Mouse (Mus musculus): Measurements from ENCODE around the gene Kirrel3. TPM values are rescaled to one million over a fixed set of nuclear protein-coding genes. Genes with fewer than 3 reads are reported as not detected.

The Kirrel3 gene
- polyA plus RNA-seq, 1 experiment from 2014 or later: 0.13 TPM

DNA sequence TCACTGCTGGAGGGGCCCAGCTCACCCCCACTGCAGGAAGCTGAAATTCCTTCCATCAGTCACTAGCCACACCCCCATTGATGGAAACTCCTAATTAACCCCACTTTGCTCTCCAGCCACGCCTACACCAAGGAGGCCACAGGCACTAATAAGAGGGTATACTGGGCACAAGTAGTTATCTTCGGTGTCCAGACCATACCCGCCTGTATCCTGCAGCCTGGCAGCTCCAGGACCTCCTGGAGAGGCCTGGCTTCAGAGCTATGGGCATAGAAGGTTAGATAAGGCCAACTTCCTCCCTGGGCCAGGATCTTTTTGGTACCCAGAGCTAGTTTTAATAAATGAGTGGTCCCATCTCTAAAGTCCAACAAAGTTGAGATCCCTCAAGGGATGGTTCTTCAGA lies 503.0 kb downstream of the Kirrel3 start:
- Histone ChIP-seq H3K27me3 (no peaks in the 10 kb centered on the region), H3K9ac (no peak overlapping the region), H3K27ac (replicated peaks) (no peak overlapping the region), H3K9me3 (replicated peaks) (no peaks in the 10 kb centered on the region), H3K36me3 (replicated peaks) (no peaks in the 10 kb centered on the region), H3K4me2 (no peak overlapping the region), H3K4me3 (replicated peaks) (no peak overlapping the region), H3K4me1 (replicated peaks) (no peaks in the 10 kb centered on the region)
- ATAC-seq (ENCODE audit: insufficient read depth): no peak
- 49% methylated on average over 3 of the region's 3 CpGs for WGBS (ENCODE audit: insufficient replicate concordance)

DNA sequence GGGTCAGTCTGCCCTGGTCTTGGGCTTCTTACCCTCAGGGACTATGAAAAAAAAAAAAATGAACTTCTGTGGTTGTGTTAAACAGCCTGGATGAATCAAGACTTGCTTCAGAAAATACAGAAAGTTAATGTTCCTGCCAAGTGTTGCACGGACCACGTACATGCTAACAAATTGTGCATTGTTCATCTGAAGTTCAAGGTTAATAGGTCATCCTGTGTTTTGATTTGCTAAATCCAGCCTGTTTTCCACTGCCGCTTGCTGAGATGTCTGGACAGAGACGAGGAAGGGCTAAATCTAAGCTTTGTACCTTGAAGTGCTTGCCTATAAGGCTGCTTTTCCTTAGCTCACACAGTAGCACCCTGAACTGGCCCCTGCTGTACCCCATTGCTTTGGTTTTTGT lies 506.5 kb downstream of the Kirrel3 start:
- Histone ChIP-seq H3K27ac (replicated peaks) (no peak overlapping the region), H3K9ac (no peak overlapping the region), H3K36me3 (replicated peaks) (no peaks in the 10 kb centered on the region), H3K27me3 (no peaks in the 10 kb centered on the region), H3K4me3 (replicated peaks) (no peak overlapping the region), H3K4me2 (no peak overlapping the region), H3K4me1 (replicated peaks) (no peaks in the 10 kb centered on the region; the same call in 1 of the 2 replicates), H3K9me3 (replicated peaks) (no peaks in the 10 kb centered on the region)
- ATAC-seq (ENCODE audit: insufficient read depth): no peak
- 47% methylated on average over 4 of the region's 4 CpGs for WGBS (ENCODE audit: insufficient replicate concordance)

DNA sequence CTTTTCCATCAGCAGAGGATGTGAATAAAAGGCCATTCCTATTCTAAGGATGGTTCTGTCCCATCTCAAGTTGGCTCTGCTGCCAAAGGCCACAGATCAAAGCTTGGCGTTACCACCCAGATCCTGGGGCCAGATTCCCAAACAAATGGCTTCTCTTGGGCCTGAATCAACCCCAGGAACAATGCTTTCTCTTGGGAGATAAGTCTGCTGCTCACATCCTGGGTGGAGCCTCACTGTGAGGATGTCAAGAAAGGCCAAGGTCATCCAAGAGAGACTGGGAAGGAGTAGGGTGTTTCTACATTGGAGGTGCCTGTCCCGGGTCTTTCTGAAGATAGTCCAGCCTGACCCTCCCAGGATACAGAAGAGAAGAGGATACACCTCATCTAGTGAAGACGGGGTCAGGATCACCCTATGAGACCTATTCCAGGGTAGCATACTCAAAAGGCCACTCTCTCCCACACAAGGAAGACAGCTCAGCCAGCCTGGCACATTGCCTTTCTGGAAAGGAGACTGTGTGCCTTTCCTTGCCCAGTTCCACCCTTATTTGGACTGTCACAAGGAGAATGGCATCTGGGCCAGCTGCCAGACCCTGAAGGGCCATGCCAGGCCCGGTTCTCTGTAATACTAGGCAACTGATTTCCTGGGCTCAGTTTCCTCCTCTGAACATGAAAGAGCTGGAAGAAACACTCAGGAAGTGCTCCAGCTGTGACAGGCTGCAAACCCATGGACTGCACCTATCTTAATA lies 507.9 kb downstream of the Kirrel3 start:
- Histone ChIP-seq H3K27me3 (no peaks in the 10 kb centered on the region), H3K4me1 (replicated peaks) (no peaks in the 10 kb centered on the region; the same call in 1 of the 2 replicates), H3K27ac (replicated peaks) (no peak overlapping the region), H3K4me2 (no peak overlapping the region), H3K9ac (no peak overlapping the region), H3K4me3 (replicated peaks) (no peak overlapping the region), H3K9me3 (replicated peaks) (no peaks in the 10 kb centered on the region), H3K36me3 (replicated peaks) (no peaks in the 10 kb centered on the region)
- ATAC-seq (ENCODE audit: insufficient read depth): no peak
- 38% methylated on average over 4 of the region's 4 CpGs for WGBS (ENCODE audit: insufficient replicate concordance)

DNA sequence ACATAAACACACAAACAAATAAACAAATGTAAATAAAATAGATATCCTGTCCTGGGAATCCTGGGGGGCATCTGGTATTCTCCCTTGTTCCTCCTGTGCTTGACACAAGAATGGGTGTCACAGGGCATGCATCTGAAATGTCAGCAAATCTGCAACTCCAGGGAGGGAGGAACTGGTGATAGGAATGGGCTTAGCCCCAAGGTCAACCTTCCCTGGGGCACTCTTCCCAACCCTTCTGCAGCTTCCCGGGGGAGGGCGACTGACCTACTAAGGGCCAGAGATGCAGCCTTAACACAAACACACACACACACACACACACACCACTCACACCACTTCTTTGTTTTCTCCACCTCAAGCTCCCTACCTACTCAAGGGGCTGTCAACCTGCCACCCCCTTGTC lies 509.4 kb downstream of the Kirrel3 start:
- Histone ChIP-seq H3K27ac (replicated peaks) (no peak overlapping the region), H3K4me2 (no peak overlapping the region), H3K36me3 (replicated peaks) (no peaks in the 10 kb centered on the region), H3K4me1 (replicated peaks) (no peaks in the 10 kb centered on the region; the same call in 1 of the 2 replicates), H3K4me3 (replicated peaks) (no peak overlapping the region), H3K9ac (no peak overlapping the region), H3K27me3 (no peaks in the 10 kb centered on the region), H3K9me3 (replicated peaks) (no peaks in the 10 kb centered on the region)
- ATAC-seq (ENCODE audit: insufficient read depth): no peak
- 69% methylated on average over 2 of the region's 2 CpGs for WGBS (ENCODE audit: insufficient replicate concordance)

DNA sequence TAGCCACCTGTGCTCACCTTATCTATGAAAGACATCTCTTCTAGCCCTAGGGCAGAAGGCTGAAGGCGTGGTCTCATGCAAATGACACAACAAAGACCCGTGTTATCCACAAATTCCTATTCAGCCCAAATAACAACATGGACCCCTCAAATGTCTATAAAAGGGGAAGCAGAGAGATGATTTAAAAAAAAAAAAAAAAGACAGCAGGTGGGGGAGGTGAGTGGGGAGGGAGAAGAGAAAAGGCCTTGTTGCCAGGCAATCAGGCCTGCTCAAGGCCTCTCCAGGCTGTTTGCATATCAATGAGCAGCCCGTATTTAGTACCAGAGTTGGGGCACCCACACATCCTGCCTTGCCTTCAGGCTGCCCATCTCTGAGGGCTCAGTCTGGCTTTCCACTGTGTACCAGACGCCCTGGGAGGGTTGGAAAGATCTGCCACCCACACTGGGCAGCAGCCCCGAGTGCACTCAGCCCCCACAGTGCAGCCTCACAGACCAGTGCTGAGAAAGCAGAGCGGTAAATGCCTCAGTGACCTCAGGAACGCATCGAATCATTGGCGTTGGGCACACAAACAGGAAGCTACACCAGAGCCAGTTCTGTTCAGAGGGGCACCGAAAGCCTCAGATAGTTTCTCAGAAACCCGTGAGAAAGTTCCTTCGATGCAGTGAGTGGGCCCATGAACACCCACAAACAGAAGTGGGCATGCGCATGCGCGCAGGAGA lies 510.1 kb downstream of the Kirrel3 start:
- Histone ChIP-seq H3K27me3 (no peaks in the 10 kb centered on the region), H3K4me1 (replicated peaks) (no peaks in the 10 kb centered on the region; the same call in 1 of the 2 replicates), H3K27ac (replicated peaks) (no peak overlapping the region), H3K4me2 (no peak overlapping the region), H3K36me3 (replicated peaks) (no peaks in the 10 kb centered on the region), H3K4me3 (replicated peaks) (no peak overlapping the region), H3K9ac (no peak overlapping the region), H3K9me3 (replicated peaks) (no peaks in the 10 kb centered on the region)
- 43% methylated on average over 15 of the region's 15 CpGs for WGBS (ENCODE audit: insufficient replicate concordance)
- no peak for ATAC-seq (ENCODE audit: insufficient read depth)

DNA sequence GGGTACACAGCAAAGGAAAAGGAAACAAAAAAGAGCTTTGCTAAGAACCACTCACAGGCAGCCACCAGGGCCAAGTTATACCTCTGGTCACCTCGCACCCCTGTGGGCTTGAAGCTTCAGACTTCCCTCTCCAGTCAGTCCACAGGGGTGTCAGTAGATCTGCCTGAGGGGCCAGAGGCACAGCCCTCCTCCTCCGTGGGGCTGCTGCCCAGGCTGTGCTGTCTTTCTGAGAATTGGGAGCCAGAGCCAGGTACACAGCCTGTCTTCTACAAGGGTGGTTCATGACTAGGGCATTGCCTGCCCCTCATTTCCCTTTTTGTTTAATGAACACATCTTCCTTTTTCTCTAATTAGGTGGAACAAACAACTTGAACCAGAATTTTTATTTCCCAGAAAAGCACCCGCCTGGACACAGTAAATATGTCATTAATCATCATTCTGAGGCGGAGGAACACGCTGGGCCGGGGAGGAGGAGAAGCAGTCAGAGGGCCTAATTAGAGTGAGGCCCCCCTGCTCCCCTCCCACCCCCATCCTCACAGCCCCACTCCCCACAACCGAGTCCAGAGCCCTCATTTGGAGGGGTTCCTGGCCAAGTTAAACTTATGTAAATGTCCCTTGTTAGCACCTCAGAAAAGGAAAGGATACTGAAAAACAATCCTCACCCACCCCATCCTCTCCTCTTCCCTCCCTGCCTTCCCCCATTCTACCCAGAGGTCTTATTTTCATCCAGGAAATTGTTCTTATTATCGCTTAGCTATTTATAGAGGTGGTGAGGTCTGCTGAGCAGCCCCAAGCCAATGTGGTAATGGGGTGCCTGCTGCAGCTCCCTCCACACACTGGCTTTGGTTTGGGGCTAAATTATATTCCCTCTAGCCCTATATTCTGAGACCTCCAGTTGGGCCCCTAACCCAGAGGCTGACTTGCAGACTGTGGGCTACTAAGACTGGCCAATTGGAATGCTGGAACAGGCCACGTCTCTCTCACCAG lies 512.5 kb downstream of the Kirrel3 start:
- ATAC-seq (ENCODE audit: insufficient read depth): no peak
- no peak overlapping the region for H3K9ac ChIP-seq
- no peaks in the 10 kb centered on the region for H3K36me3 ChIP-seq (replicated peaks)
- H3K27ac ChIP-seq (replicated peaks): no peak overlapping the region
- no peaks in the 10 kb centered on the region for H3K9me3 ChIP-seq (replicated peaks)
- no peak overlapping the region for H3K4me3 ChIP-seq (replicated peaks)
- WGBS (ENCODE audit: insufficient replicate concordance): 38% methylated on average over 9 of the region's 9 CpGs
- no peaks in the 10 kb centered on the region for H3K27me3 ChIP-seq
- H3K4me1 ChIP-seq (replicated peaks): no peaks in the 10 kb centered on the region; the same call in 1 of the 2 replicates
- H3K4me2 ChIP-seq: no peak overlapping the region

DNA sequence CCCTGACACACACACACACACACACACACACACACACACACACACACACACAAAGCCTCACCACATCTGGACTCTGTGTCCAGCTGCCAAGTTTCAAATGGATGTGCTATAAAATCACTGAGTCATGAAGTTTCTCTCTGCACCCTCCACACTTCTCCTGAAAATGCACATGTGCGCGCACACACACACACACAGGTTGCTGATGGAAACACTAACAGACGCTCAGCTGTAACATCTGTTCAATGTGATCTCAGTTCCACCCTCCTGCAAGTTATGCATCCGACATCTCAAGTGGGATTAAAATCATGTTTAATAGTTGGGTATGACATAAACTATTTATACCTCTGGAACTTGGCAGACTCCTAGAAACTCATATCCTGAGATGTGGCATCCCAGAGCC lies 518.4 kb downstream of the Kirrel3 start:
- WGBS (ENCODE audit: insufficient replicate concordance): 71% methylated on average over 4 of the region's 4 CpGs
- H3K9me3 ChIP-seq (replicated peaks): no peaks in the 10 kb centered on the region
- H3K4me3 ChIP-seq (replicated peaks): no peak overlapping the region
- no peak overlapping the region for H3K27ac ChIP-seq (replicated peaks)
- H3K27me3 ChIP-seq: no peaks in the 10 kb centered on the region; the same call in 1 of the 2 replicates
- no peaks in the 10 kb centered on the region for H3K36me3 ChIP-seq (replicated peaks)
- H3K4me2 ChIP-seq: no peak overlapping the region
- no peaks in the 10 kb centered on the region for H3K4me1 ChIP-seq (replicated peaks)
- no peak overlapping the region for H3K9ac ChIP-seq
- no peak for ATAC-seq (ENCODE audit: insufficient read depth)

DNA sequence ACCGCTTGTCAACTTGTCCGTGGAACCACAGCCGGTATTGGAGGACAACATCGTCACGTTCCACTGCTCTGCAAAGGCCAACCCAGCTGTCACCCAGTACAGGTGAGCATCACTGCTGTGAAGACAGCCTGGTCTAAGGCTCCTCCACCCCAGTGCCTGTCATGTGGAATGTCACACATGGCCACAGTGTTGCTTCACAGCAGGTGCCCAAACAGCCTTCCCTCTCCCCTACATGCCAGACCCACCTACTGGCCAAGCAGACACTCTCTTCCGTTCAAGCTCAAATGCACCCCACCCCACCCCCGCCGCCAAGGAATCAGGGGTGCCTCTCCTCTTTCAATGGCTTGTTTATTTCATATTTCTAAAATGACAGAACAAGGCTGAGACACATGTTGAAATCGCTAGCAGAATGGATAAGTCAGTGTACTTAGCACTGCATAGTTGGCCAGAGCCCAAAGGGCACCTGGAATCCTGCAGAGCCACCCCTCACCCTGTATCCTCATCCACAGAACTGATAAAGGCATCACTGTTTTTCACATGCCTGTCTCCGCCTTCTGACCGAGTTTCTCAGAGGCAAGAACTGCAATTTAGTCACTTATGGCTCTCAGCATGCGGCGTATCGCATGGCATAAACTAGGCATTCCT lies 522.1 kb downstream of the Kirrel3 start:
- Histone ChIP-seq H3K4me3 (replicated peaks) (no peak overlapping the region), H3K4me1 (replicated peaks) (no peaks in the 10 kb centered on the region), H3K27ac (replicated peaks) (no peak overlapping the region), H3K9me3 (replicated peaks) (no peaks in the 10 kb centered on the region), H3K4me2 (no peak overlapping the region), H3K36me3 (replicated peaks) (no peaks in the 10 kb centered on the region), H3K27me3 (no peaks in the 10 kb centered on the region; the same call in 1 of the 2 replicates), H3K9ac (no peak overlapping the region)
- WGBS (ENCODE audit: insufficient replicate concordance): 70% methylated on average over 14 of the region's 14 CpGs
- ATAC-seq (ENCODE audit: insufficient read depth): no peak

DNA sequence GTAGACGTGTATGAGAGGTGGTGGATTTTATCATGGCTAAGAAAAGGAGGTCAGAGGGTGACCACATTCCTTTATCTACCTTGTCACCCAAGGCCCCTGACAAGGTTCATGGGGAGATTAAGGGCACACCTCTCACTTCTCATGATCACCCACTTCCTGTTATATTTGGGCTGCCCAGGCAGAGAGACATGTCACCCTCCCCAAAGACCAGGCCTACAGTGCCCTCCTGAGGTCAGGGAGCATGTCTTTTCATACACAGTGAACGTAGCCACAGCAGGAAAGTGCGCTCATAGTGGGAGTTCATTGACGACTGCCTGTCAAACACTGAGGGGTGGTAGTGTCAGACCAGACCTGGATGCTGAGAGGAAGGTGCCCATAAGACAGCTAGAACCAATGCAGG lies 531.1 kb downstream of the Kirrel3 start:
- Histone ChIP-seq H3K4me2 (no peak overlapping the region), H3K4me3 (replicated peaks) (no peak overlapping the region), H3K27ac (replicated peaks) (no peak overlapping the region), H3K9ac (no peak overlapping the region), H3K36me3 (replicated peaks) (no peaks in the 10 kb centered on the region), H3K4me1 (replicated peaks) (no peaks in the 10 kb centered on the region), H3K27me3 (peaks cover 29% of the 10 kb centered on the region), H3K9me3 (replicated peaks) (no peaks in the 10 kb centered on the region)
- WGBS (ENCODE audit: insufficient replicate concordance): 26% methylated on average over 4 of the region's 4 CpGs
- ATAC-seq (ENCODE audit: insufficient read depth): no peak

DNA sequence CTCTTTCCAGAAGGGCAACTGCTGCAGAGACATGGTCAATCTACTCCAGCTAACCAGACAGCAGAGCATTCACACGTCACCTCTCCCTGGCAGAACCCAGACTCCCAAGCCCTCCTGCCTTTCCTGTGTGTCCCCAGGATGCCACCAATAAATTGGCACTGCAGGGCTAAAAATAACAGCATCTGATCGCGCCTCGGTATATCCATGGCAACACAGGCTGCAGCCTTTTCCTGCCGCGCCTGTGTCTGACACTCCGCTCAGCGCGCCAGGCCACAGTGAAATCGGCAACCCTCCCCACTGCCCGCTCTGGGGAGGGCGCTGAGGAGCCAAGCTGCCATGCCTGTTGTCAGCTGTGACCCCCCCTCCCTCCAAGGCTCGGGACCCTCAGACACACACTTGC lies 531.9 kb downstream of the Kirrel3 start:
- H3K9ac ChIP-seq: no peak overlapping the region
- H3K27ac ChIP-seq (replicated peaks): no peak overlapping the region
- no peak for ATAC-seq (ENCODE audit: insufficient read depth)
- H3K4me1 ChIP-seq (replicated peaks): no peaks in the 10 kb centered on the region
- H3K27me3 ChIP-seq: peaks cover 29% of the 10 kb centered on the region
- no peaks in the 10 kb centered on the region for H3K36me3 ChIP-seq (replicated peaks)
- no peaks in the 10 kb centered on the region for H3K9me3 ChIP-seq (replicated peaks)
- WGBS (ENCODE audit: insufficient replicate concordance): 4% methylated on average over 13 of the region's 13 CpGs
- H3K4me2 ChIP-seq: no peak overlapping the region
- H3K4me3 ChIP-seq (replicated peaks): no peak overlapping the region

Measured in liver, embryonic 15.5 days (tissue).